Comparison of ENCODE assay signal across 12 mouse cellular contexts in the genomic region with DNA sequence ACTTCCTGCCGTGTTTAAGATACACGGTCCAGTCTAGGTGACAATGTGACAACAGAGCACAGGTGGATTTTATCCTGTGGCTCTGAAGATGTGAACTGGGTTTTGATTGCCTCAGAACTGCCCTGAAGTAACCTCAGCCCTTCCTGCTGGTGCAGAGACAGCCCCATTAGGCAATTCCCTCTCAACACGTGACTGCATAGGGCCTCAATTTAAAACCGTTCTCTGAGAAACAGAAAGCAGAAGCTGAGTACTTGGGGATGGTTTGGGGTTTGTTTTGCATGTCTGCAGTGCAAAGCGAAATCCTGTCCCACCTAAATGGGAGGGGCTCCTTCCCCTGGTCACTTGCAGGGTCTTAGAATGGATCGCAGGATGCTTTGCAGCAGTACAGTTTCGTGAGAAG. TPM values are rescaled to one million over a fixed set of nuclear protein-coding genes. Genes with fewer than 3 reads are reported as not detected.
A peak's percentile ranks its signal among the peaks of the same experiment; 100 is the strongest.
DNase-seq lines count a peak whose midpoint lies in the region; ATAC-seq and TF ChIP-seq lines count a peak whose summit lies in the region.
"Had no signal": no experiment of that assay in that cellular context is flagged by ENCODE, and none has a peak within 500 bp of the region (broad histone marks: within the 10 kb centered on the region; RNA-seq: fewer than 3 reads in every experiment).

No protein-coding gene starts in this region.

- DNase-seq in adrenal gland, postnatal 10 days: peak; percentile 57
- DNase-seq in adrenal gland, postnatal 4 days (ENCODE audit: low spot score in 2 of 2): no peak
- peak; percentile 89 for DNase-seq in induced T-regulatory cell, adult 2 months (ENCODE audit: low read depth)
- DNase-seq in kidney, adult 9 months: no peak
- DNase-seq in right cerebral cortex, adult 2 months (ENCODE audit: low spot score in 2 of 2): no peak
- DNase-seq: gastrocnemius, postnatal 36 days; right cerebral cortex, postnatal 14 days had no signal

- H3K9ac ChIP-seq in forebrain, embryonic 15.5 days (replicated peaks): no peak overlapping the region
- H3K9ac ChIP-seq: midbrain, embryonic 15.5 days had no signal

- no peak overlapping the region for H3K4me3 ChIP-seq in myocyte
- no peak overlapping the region for H3K4me3 ChIP-seq in forebrain, embryonic 15.5 days
- H3K4me3 ChIP-seq: midbrain, embryonic 15.5 days had no signal

- no peak overlapping the region for H3K27ac ChIP-seq in forebrain, embryonic 15.5 days (replicated peaks)
- H3K27ac ChIP-seq: hindbrain, postnatal 0 days; midbrain, embryonic 15.5 days had no signal

- no peaks in the 10 kb centered on the region for H3K9me3 ChIP-seq in forebrain, embryonic 15.5 days
- H3K9me3 ChIP-seq: midbrain, embryonic 15.5 days had no signal

- H3ac ChIP-seq in myocyte (ENCODE audit: control insufficient read depth, insufficient read length): no peak overlapping the region

- peak; percentile 98 for ATAC-seq in CD4-positive, CD25-positive, alpha-beta regulatory T cell, adult 4 months
- no peak for ATAC-seq in forebrain, embryonic 15.5 days (replicated peaks)
- ATAC-seq: hindbrain, postnatal 0 days; midbrain, embryonic 15.5 days had no signal

- no peak overlapping the region for H3K4me2 ChIP-seq in myocyte (ENCODE audit: low read depth)
- H3K4me2 ChIP-seq in forebrain, embryonic 15.5 days (replicated peaks): no peak overlapping the region
- H3K4me2 ChIP-seq: midbrain, embryonic 15.5 days had no signal

- 74% methylated on average over 7 of the region's 7 CpGs for WGBS in forebrain, embryonic 15.5 days

- H3K36me3 ChIP-seq in myocyte (ENCODE audit: control insufficient read depth, insufficient read depth): no peaks in the 10 kb centered on the region
- no peaks in the 10 kb centered on the region for H3K36me3 ChIP-seq in forebrain, embryonic 15.5 days
- H3K36me3 ChIP-seq: midbrain, embryonic 15.5 days had no signal

- no peaks in the 10 kb centered on the region for H3K27me3 ChIP-seq in myocyte (ENCODE audit: control insufficient read depth, insufficient read depth, insufficient read length)
- H3K27me3 ChIP-seq in forebrain, embryonic 15.5 days: no peaks in the 10 kb centered on the region
- H3K27me3 ChIP-seq: midbrain, embryonic 15.5 days had no signal

- peaks cover 11% of the 10 kb centered on the region for H3K4me1 ChIP-seq in forebrain, embryonic 15.5 days

- H3K79me2 ChIP-seq in myocyte (ENCODE audit: control insufficient read depth, insufficient read depth): no peaks in the 10 kb centered on the region

- TF ChIP-seq POLR2A in myocyte (IDR thresholded peaks at IDR 0.05; ENCODE audit: insufficient read length, low read depth): no peak

TF ChIP-seq in myocyte, 11 proteins besides CTCF, POLR2A, EP300 and RAD21:
- TF ChIP-seq MYOG (IDR thresholded peaks at IDR 0.05; ENCODE audit: control insufficient read depth in 1 of 3, insufficient read depth in 1 of 3, insufficient read length in 2 of 3, low read depth in 2 of 3): no peak
- TF ChIP-seq USF1 (IDR thresholded peaks at IDR 0.05; ENCODE audit: low read depth): peak; percentile 65

RNA-seq across cellular contexts. Expression of gene Abcg1, which starts 17.8 kb away (rescaled TPM):
- total RNA-seq in adrenal gland, postnatal 10 days (2021): 10 to 100 TPM; 12.9 to 14.2 TPM
- total RNA-seq in adrenal gland, postnatal 4 days (2021): 10 to 100 TPM; 15.4 to 17.2 TPM
- polyA plus RNA-seq in CD4-positive, CD25-positive, alpha-beta regulatory T cell, adult 4 months (2017; shearing (Covaris generic)): 100 to 1,000 TPM; 169 to 178 TPM
- polyA plus RNA-seq in myocyte (2012; fragmentation: generic; extraction: Trizol): 0.94 TPM
- 20.2 and 20.8 TPM in 2 replicates for polyA plus RNA-seq in forebrain, embryonic 15.5 days (2015; fragmentation: Nextera tagmentation; extraction: Ambion mirVana)

Comparison
In these comparisons a context has a peak if more than half of its experiments do, and no peak if none do; other contexts are left out.
1. DNase-seq: peak in adrenal gland, postnatal 10 days (single experiment) and induced T-regulatory cell, adult 2 months (single experiment); none in adrenal gland, postnatal 4 days (0 of 2), kidney, adult 9 months (single experiment) and right cerebral cortex, adult 2 months (0 of 2).
2. RNA of gene Abcg1, which starts 17.8 kb away (polyA plus RNA-seq): 169 to 178 TPM in CD4-positive, CD25-positive, alpha-beta regulatory T cell, adult 4 months and 20.2 to 20.8 TPM in forebrain, embryonic 15.5 days; 0.94 TPM in myocyte (single experiment); every median in the first group is over 10 times any median in the second.